Mouse (Mus musculus): ENCODE measurements around the gene Cyp2j9. TPM values are rescaled to one million over a fixed set of nuclear protein-coding genes. Genes with fewer than 3 reads are reported as not detected.
"Not testable (repeated sequence)": the region's sequence is repeated elsewhere in the genome, so short reads cannot be mapped to it uniquely, and the experiment has no call there.

Cyp2j9 gene
- polyA plus RNA-seq (2015; fragmentation: Nextera tagmentation; extraction: Ambion mirVana), result 10.5 and 14.1 TPM in 2 replicates

- H3K27ac ChIP-seq (ENCODE audit: low read depth, low read length), result peak within 1 kb of the TSS; percentile 48
- H3K9ac ChIP-seq (ENCODE audit: low read depth, low read length), result peak within 1 kb of the TSS; percentile 35
- H3K27me3 ChIP-seq (replicated peaks; ENCODE audit: control insufficient read depth, insufficient read depth, low read length), result no peaks in the 10 kb centered on the region
- ATAC-seq, result peak; percentile 95
- H3K4me2 ChIP-seq (ENCODE audit: low read length), result peak within 1 kb of the TSS; percentile 53
- H3K36me3 ChIP-seq (ENCODE audit: control insufficient read depth, insufficient read depth, low read length), result no peaks in the 10 kb centered on the region
- no peaks in the 10 kb centered on the region for H3K9me3 ChIP-seq (ENCODE audit: control insufficient read depth, low read length)
- 8% methylated on average over 18 of the region's 18 CpGs for WGBS
- H3K4me1 ChIP-seq (ENCODE audit: control insufficient read depth, insufficient read depth, low read depth, low read length), result no peaks in the 10 kb centered on the region
- peak within 1 kb of the TSS; percentile 43 for H3K4me3 ChIP-seq (ENCODE audit: low read length)
Measured at GRCm38 (mm10) chr4:96590911-96591790, at the start of gene Cyp2j9. Cyp2j9 (minus strand) TSS chr4:96591578.

GRCm38 (mm10) chr4:96635455-96635854, 44.1 kb upstream of the Cyp2j9 start:
- H3K9me3 ChIP-seq (ENCODE audit: control insufficient read depth, low read length), result no peaks in the 10 kb centered on the region
- no peak overlapping the region for H3K9ac ChIP-seq (ENCODE audit: low read depth, low read length)
- no peak overlapping the region for H3K27ac ChIP-seq (ENCODE audit: low read depth, low read length)
- no peaks in the 10 kb centered on the region for H3K4me1 ChIP-seq (ENCODE audit: control insufficient read depth, insufficient read depth, low read depth, low read length)
- no peak overlapping the region for H3K4me2 ChIP-seq (ENCODE audit: low read length)
- no peak overlapping the region for H3K4me3 ChIP-seq (ENCODE audit: low read length)
- ATAC-seq, result no peak
- no peaks in the 10 kb centered on the region for H3K27me3 ChIP-seq (replicated peaks; ENCODE audit: control insufficient read depth, insufficient read depth, low read length)
- H3K36me3 ChIP-seq (ENCODE audit: control insufficient read depth, insufficient read depth, low read length), result no peaks in the 10 kb centered on the region
- WGBS, result 83% methylated on average over 1 of the region's 1 CpGs

GRCm38 (mm10) chr4:96622474-96622873, 31.1 kb upstream of the Cyp2j9 start:
- Histone ChIP-seq H3K4me2 (ENCODE audit: low read length) (no peak overlapping the region), H3K4me1 (ENCODE audit: control insufficient read depth, insufficient read depth, low read depth, low read length) (no peaks in the 10 kb centered on the region), H3K9me3 (ENCODE audit: control insufficient read depth, low read length) (no peaks in the 10 kb centered on the region), H3K36me3 (ENCODE audit: control insufficient read depth, insufficient read depth, low read length) (no peaks in the 10 kb centered on the region), H3K9ac (ENCODE audit: low read depth, low read length) (no peak overlapping the region), H3K4me3 (ENCODE audit: low read length) (no peak overlapping the region), H3K27me3 (replicated peaks; ENCODE audit: control insufficient read depth, insufficient read depth, low read length) (no peaks in the 10 kb centered on the region), H3K27ac (ENCODE audit: low read depth, low read length) (no peak overlapping the region)
- no peak for ATAC-seq
- WGBS, result 100% methylated on average over 1 of the region's 1 CpGs

GRCm38 (mm10) chr4:96591791-96592150, 393 bp upstream of the Cyp2j9 start:
- ATAC-seq, result peak; percentile 91; the same call in 1 of the 2 replicates
- H3K36me3 ChIP-seq (ENCODE audit: control insufficient read depth, insufficient read depth, low read length), result no peaks in the 10 kb centered on the region
- no peaks in the 10 kb centered on the region for H3K27me3 ChIP-seq (replicated peaks; ENCODE audit: control insufficient read depth, insufficient read depth, low read length)
- H3K9me3 ChIP-seq (ENCODE audit: control insufficient read depth, low read length), result no peaks in the 10 kb centered on the region
- WGBS, result 24% methylated on average over 4 of the region's 4 CpGs
- H3K4me1 ChIP-seq (ENCODE audit: control insufficient read depth, insufficient read depth, low read depth, low read length), result no peaks in the 10 kb centered on the region
- H3K9ac ChIP-seq (ENCODE audit: low read depth, low read length), result no peak overlapping the region
- 0 out of 2 replicates have a peak overlapping the region, but pooled peaks have one; percentile 48 for H3K27ac ChIP-seq (ENCODE audit: low read depth, low read length)
- peak overlapping the region; percentile 53 for H3K4me2 ChIP-seq (ENCODE audit: low read length)
- peak overlapping the region; percentile 43 for H3K4me3 ChIP-seq (ENCODE audit: low read length)

- H3K27ac ChIP-seq (ENCODE audit: low read depth, low read length), result 0 out of 2 replicates have a peak overlapping the region, but pooled peaks have one; percentile 29
- H3K27me3 ChIP-seq (replicated peaks; ENCODE audit: control insufficient read depth, insufficient read depth, low read length), result no peaks in the 10 kb centered on the region
- no peak overlapping the region for H3K4me3 ChIP-seq (ENCODE audit: low read length)
- H3K36me3 ChIP-seq (ENCODE audit: control insufficient read depth, insufficient read depth, low read length), result no peaks in the 10 kb centered on the region
- 64% methylated on average over 1 of the region's 1 CpGs for WGBS
- no peak overlapping the region for H3K9ac ChIP-seq (ENCODE audit: low read depth, low read length)
- no peak overlapping the region for H3K4me2 ChIP-seq (ENCODE audit: low read length)
- no peaks in the 10 kb centered on the region for H3K9me3 ChIP-seq (ENCODE audit: control insufficient read depth, low read length)
- H3K4me1 ChIP-seq (ENCODE audit: control insufficient read depth, insufficient read depth, low read depth, low read length), result no peaks in the 10 kb centered on the region
- peak; percentile 70 for ATAC-seq
Measured at GRCm38 (mm10) chr4:96581425-96582088, 9.8 kb downstream of the Cyp2j9 start.

- H3K27me3 ChIP-seq (replicated peaks; ENCODE audit: control insufficient read depth, insufficient read depth, low read length); H3K4me2 ChIP-seq (ENCODE audit: low read length); H3K9me3 ChIP-seq (ENCODE audit: control insufficient read depth, low read length); H3K36me3 ChIP-seq (ENCODE audit: control insufficient read depth, insufficient read depth, low read length); H3K4me1 ChIP-seq (ENCODE audit: control insufficient read depth, insufficient read depth, low read depth, low read length); H3K4me3 ChIP-seq (ENCODE audit: low read length); ATAC-seq; H3K27ac ChIP-seq (ENCODE audit: low read depth, low read length); H3K9ac ChIP-seq (ENCODE audit: low read depth, low read length): not testable (repeated sequence)
- 61% methylated on average over 6 of the region's 6 CpGs for WGBS
Measured at GRCm38 (mm10) chr4:96580351-96580750, 11.0 kb downstream of the Cyp2j9 start.

- no peaks in the 10 kb centered on the region for H3K9me3 ChIP-seq (ENCODE audit: control insufficient read depth, low read length)
Measured at GRCm38 (mm10) chr4:96569442-96569841, 21.9 kb downstream of the Cyp2j9 start.

GRCm38 (mm10) chr4:96567988-96568387, 23.4 kb downstream of the Cyp2j9 start:
- 89% methylated on average over 1 of the region's 1 CpGs for WGBS
- no peak overlapping the region for H3K27ac ChIP-seq (ENCODE audit: low read depth, low read length)
- H3K36me3 ChIP-seq (ENCODE audit: control insufficient read depth, insufficient read depth, low read length), result no peaks in the 10 kb centered on the region
- H3K4me2 ChIP-seq (ENCODE audit: low read length), result no peak overlapping the region
- no peaks in the 10 kb centered on the region for H3K9me3 ChIP-seq (ENCODE audit: control insufficient read depth, low read length)
- no peaks in the 10 kb centered on the region for H3K27me3 ChIP-seq (replicated peaks; ENCODE audit: control insufficient read depth, insufficient read depth, low read length)
- H3K4me3 ChIP-seq (ENCODE audit: low read length), result no peak overlapping the region
- H3K9ac ChIP-seq (ENCODE audit: low read depth, low read length), result no peak overlapping the region
- no peak for ATAC-seq
- no peaks in the 10 kb centered on the region for H3K4me1 ChIP-seq (ENCODE audit: control insufficient read depth, insufficient read depth, low read depth, low read length)

More at GRCm38 (mm10) chr4:96569442-96569841, 21.9 kb downstream of the Cyp2j9 start:
- WGBS, result 66% methylated on average over 3 of the region's 3 CpGs
- H3K36me3 ChIP-seq (ENCODE audit: control insufficient read depth, insufficient read depth, low read length), result no peaks in the 10 kb centered on the region
- H3K4me3 ChIP-seq (ENCODE audit: low read length), result no peak overlapping the region
- H3K9ac ChIP-seq (ENCODE audit: low read depth, low read length), result no peak overlapping the region
- no peak overlapping the region for H3K4me2 ChIP-seq (ENCODE audit: low read length)
- no peak for ATAC-seq
- H3K4me1 ChIP-seq (ENCODE audit: control insufficient read depth, insufficient read depth, low read depth, low read length), result no peaks in the 10 kb centered on the region
- H3K27me3 ChIP-seq (replicated peaks; ENCODE audit: control insufficient read depth, insufficient read depth, low read length), result no peaks in the 10 kb centered on the region
- H3K27ac ChIP-seq (ENCODE audit: low read depth, low read length), result no peak overlapping the region

- no peak for ATAC-seq
- H3K4me3 ChIP-seq (ENCODE audit: low read length), result no peak overlapping the region
- H3K9me3 ChIP-seq (ENCODE audit: control insufficient read depth, low read length), result no peaks in the 10 kb centered on the region
- no peaks in the 10 kb centered on the region for H3K27me3 ChIP-seq (replicated peaks; ENCODE audit: control insufficient read depth, insufficient read depth, low read length)
- no peak overlapping the region for H3K27ac ChIP-seq (ENCODE audit: low read depth, low read length)
- H3K4me1 ChIP-seq (ENCODE audit: control insufficient read depth, insufficient read depth, low read depth, low read length), result no peaks in the 10 kb centered on the region
- H3K9ac ChIP-seq (ENCODE audit: low read depth, low read length), result no peak overlapping the region
- H3K36me3 ChIP-seq (ENCODE audit: control insufficient read depth, insufficient read depth, low read length), result no peaks in the 10 kb centered on the region
- H3K4me2 ChIP-seq (ENCODE audit: low read length), result no peak overlapping the region
Measured at GRCm38 (mm10) chr4:96565808-96566207, 25.6 kb downstream of the Cyp2j9 start.

All from hindbrain, embryonic 16.5 days (tissue).